Mouse (Mus musculus) mature B cell (primary cell): ENCODE results near the gene Stat3.

ENCODE experiments used
- in situ Hi-C: fragments of 300-500 bp; cut with MboI; formaldehyde crosslinking; loops from 2 replicates; pipeline ENCODE4 v1.14.3; 2019

Stat3 gene

GRCm38 (mm10) chr11:100891256-100892123, 47.9 kb downstream of the Stat3 start:
- in situ Hi-C loops, result no loop called here

GRCm38 (mm10) chr11:100890481-100890880, 48.9 kb downstream of the Stat3 start:
- in situ Hi-C loops, result no loop called here

GRCm38 (mm10) chr11:100888348-100888820, 51.0 kb downstream of the Stat3 start:
- in situ Hi-C loops, result no loop called here

- in situ Hi-C loops, result no loop called here
These were observed 51.6 kb downstream of the Stat3 start for GRCm38 (mm10) chr11:100887764-100888163.

- in situ Hi-C loops, result no loop called here
These were observed 52.1 kb downstream of the Stat3 start for GRCm38 (mm10) chr11:100887236-100887635.

GRCm38 (mm10) chr11:100886188-100886740, 53.1 kb downstream of the Stat3 start:
- in situ Hi-C loops, result no loop called here

GRCm38 (mm10) chr11:100885472-100885871, 53.9 kb downstream of the Stat3 start:
- in situ Hi-C loops, result no loop called here

- in situ Hi-C loops, result no loop called here
These were observed 55.7 kb downstream of the Stat3 start for GRCm38 (mm10) chr11:100883640-100884039.

GRCm38 (mm10) chr11:100879321-100880078, 59.8 kb downstream of the Stat3 start:
- in situ Hi-C loops, result no loop called here

- in situ Hi-C loops, result no loop called here
These were observed 63.6 kb downstream of the Stat3 start for GRCm38 (mm10) chr11:100875761-100876160.

GRCm38 (mm10) chr11:100870968-100871350, 68.4 kb downstream of the Stat3 start:
- in situ Hi-C loops, result no loop called here

- in situ Hi-C loops, result no loop called here
These were observed 68.9 kb downstream of the Stat3 start for GRCm38 (mm10) chr11:100870256-100870967.

GRCm38 (mm10) chr11:100865618-100866017, 73.7 kb downstream of the Stat3 start:
- in situ Hi-C loops, result no loop called here

GRCm38 (mm10) chr11:100863141-100863540, 76.2 kb downstream of the Stat3 start:
- in situ Hi-C loops, result no loop called here

- in situ Hi-C loops, result no loop called here
These were observed 77.5 kb downstream of the Stat3 start for GRCm38 (mm10) chr11:100861836-100862235.

- in situ Hi-C loops, result no loop called here
These were observed 78.0 kb downstream of the Stat3 start for GRCm38 (mm10) chr11:100861335-100861734.

GRCm38 (mm10) chr11:100860198-100861048, 78.9 kb downstream of the Stat3 start:
- in situ Hi-C loops, result no loop called here

GRCm38 (mm10) chr11:100859579-100860075, 79.7 kb downstream of the Stat3 start:
- in situ Hi-C loops, result no loop called here

GRCm38 (mm10) chr11:100858935-100859578, 80.3 kb downstream of the Stat3 start, which contains the start of gene Stat5a:
Gene Stat5a, plus strand, starts transcription at chr11:100859351.
- in situ Hi-C loops, result no loop called here

GRCm38 (mm10) chr11:100857960-100858359, 81.4 kb downstream of the Stat3 start:
- in situ Hi-C loops, result no loop called here
